Mouse (Mus musculus): Measurements from ENCODE around the gene Utp14b. TPM values are rescaled to one million over a fixed set of nuclear protein-coding genes. Genes with fewer than 3 reads are reported as not detected.

The Utp14b gene
- polyA plus RNA-seq, 1 experiment from 2014 or later = 4.2 TPM

DNA sequence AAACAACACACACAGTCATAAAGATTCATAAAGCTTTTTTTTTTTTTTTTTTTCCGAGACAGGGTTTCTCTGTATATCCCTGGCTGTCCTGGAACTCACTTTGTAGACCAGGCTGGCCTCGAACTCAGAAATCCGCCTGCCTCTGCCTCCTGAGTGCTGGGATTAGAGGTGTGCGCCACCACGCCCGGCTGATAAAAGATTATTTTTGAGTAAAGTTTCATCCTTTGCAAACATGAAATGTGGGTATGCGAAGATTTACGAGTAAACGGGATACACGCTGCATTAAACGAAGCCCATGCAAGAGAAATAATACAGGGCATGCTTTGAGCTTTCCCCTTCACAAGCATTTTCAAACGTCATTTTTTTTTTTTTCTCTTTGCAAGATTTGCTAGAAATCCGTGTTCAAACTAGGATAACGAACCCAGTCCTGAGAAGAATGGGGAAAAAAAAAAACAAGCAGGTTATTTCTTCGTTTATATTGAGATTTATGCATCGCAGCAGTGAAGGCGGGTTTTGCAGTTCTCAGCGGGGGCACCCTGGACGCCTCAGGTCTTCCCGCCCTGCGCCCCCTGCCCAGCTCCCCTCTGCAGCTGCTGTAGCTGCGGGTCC, 713 bp upstream of the Utp14b start:
- H3K27ac ChIP-seq = peak overlapping the region; percentile 98
- peak overlapping the region; percentile 48 for H3K4me2 ChIP-seq
- peak overlapping the region; percentile 97 for H3K4me3 ChIP-seq (replicated peaks)
- ATAC-seq (ENCODE audit: low FRiP score) = no peak
- WGBS = 30% methylated on average over 22 of the region's 22 CpGs
- peak overlapping the region; percentile 48 for H3K9ac ChIP-seq
- H3K9me3 ChIP-seq = no peaks in the 10 kb centered on the region
- no peaks in the 10 kb centered on the region for H3K36me3 ChIP-seq (replicated peaks)
- peaks cover 35% of the 10 kb centered on the region for H3K4me1 ChIP-seq
- H3K27me3 ChIP-seq = no peaks in the 10 kb centered on the region

GRCm38 (mm10) chr1:78658441-78659269, 817 bp downstream of the Utp14b start:
- no peaks in the 10 kb centered on the region for H3K27me3 ChIP-seq
- ATAC-seq (ENCODE audit: low FRiP score) = no peak
- no peaks in the 10 kb centered on the region for H3K36me3 ChIP-seq (replicated peaks)
- peaks cover 35% of the 10 kb centered on the region for H3K4me1 ChIP-seq
- WGBS = 1% methylated on average over 20 of the region's 20 CpGs
- H3K4me2 ChIP-seq = peak overlapping the region; percentile 79
- peak overlapping the region; percentile 97 for H3K4me3 ChIP-seq (replicated peaks)
- no peaks in the 10 kb centered on the region for H3K9me3 ChIP-seq
- peak overlapping the region; percentile 98 for H3K27ac ChIP-seq
- H3K9ac ChIP-seq = peak overlapping the region; percentile 97

DNA sequence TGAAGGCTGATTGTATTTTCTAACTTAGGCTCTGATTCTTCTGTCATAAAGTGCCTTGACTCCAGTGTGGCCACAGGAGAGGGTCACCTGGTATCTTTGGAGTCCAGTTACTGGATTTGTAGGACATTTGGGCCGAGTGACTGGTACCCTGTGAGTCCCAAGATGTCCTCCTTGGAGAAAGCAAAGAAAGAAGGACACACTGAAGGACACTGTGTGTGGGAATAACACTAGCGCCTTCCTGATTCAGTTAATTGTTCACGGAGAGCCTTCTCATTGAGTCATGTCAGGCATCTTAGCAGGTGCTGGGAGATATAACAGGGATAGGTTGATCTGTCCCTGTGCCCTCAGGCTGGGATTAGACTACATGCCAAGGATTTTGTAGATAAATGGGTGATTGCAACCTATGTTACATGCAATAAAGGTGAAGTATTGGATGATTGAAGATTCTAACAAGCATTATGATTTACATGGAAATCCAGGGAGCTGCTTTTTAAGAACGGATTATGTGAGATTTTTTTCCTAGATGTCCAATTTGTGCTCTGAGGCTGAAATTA, 1.5 kb downstream of the Utp14b start:
- Histone ChIP-seq H3K4me2 (peak overlapping the region; percentile 79), H3K27me3 (no peaks in the 10 kb centered on the region), H3K27ac (no peak overlapping the region), H3K4me1 (peaks cover 35% of the 10 kb centered on the region), H3K9me3 (no peaks in the 10 kb centered on the region), H3K36me3 (replicated peaks) (peaks cover 6% of the 10 kb centered on the region), H3K4me3 (replicated peaks) (peak overlapping the region; percentile 97), H3K9ac (peak overlapping the region; percentile 97)
- 30% methylated on average over 4 of the region's 4 CpGs for WGBS
- no peak for ATAC-seq (ENCODE audit: low FRiP score)

DNA sequence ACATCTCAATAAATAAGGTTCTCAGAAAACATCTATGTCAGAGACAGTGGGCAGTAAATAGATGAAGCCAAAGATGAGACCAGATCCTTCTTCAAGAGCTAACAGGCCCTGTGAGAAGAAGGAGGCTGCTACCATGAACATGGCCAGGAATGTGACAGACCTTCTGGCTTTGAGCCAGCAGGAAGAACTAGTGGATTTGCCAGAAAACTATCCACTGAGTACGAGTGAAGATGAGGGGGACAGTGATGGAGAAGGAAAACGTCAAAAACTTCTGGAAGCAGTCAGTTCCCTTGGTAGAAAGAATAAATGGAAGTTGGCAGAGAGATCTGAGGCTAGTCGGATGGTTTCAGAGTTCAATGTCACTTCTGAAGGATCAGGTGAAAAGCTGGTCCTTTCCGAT, 6.5 kb downstream of the Utp14b start:
- Histone ChIP-seq H3K4me3 (replicated peaks) (no peak overlapping the region), H3K36me3 (replicated peaks) (peaks cover 51% of the 10 kb centered on the region), H3K27me3 (no peaks in the 10 kb centered on the region), H3K4me2 (no peak overlapping the region), H3K4me1 (peaks cover 23% of the 10 kb centered on the region), H3K27ac (no peak overlapping the region), H3K9ac (no peak overlapping the region), H3K9me3 (no peaks in the 10 kb centered on the region)
- no peak for ATAC-seq (ENCODE audit: low FRiP score)
- 94% methylated on average over 4 of the region's 4 CpGs for WGBS

- H3K27me3 ChIP-seq = no peaks in the 10 kb centered on the region
- H3K4me2 ChIP-seq = no peak overlapping the region
- no peak for ATAC-seq (ENCODE audit: low FRiP score)
- no peak overlapping the region for H3K27ac ChIP-seq
- no peak overlapping the region for H3K4me3 ChIP-seq (replicated peaks)
- peaks cover 7% of the 10 kb centered on the region for H3K4me1 ChIP-seq
- WGBS = 97% methylated on average over 9 of the region's 9 CpGs
- no peaks in the 10 kb centered on the region for H3K9me3 ChIP-seq
- peaks cover 51% of the 10 kb centered on the region for H3K36me3 ChIP-seq (replicated peaks)
- H3K9ac ChIP-seq = no peak overlapping the region
Measured at GRCm38 (mm10) chr1:78665954-78666499, 8.2 kb downstream of the Utp14b start.

GRCm38 (mm10) chr1:78666585-78666984, 8.7 kb downstream of the Utp14b start:
- Histone ChIP-seq H3K9me3 (no peaks in the 10 kb centered on the region), H3K4me1 (peaks cover 1% of the 10 kb centered on the region), H3K27me3 (no peaks in the 10 kb centered on the region), H3K36me3 (replicated peaks) (peaks cover 51% of the 10 kb centered on the region), H3K27ac (no peak overlapping the region), H3K4me2 (no peak overlapping the region), H3K4me3 (replicated peaks) (no peak overlapping the region), H3K9ac (no peak overlapping the region)
- ATAC-seq (ENCODE audit: low FRiP score) = no peak
- 89% methylated on average over 1 of the region's 1 CpGs for WGBS

GRCm38 (mm10) chr1:78682291-78682690, 24.5 kb downstream of the Utp14b start:
- Histone ChIP-seq H3K27me3 (no peaks in the 10 kb centered on the region), H3K9ac (no peak overlapping the region), H3K4me1 (no peaks in the 10 kb centered on the region), H3K4me3 (replicated peaks) (no peak overlapping the region), H3K4me2 (no peak overlapping the region), H3K36me3 (replicated peaks) (peaks cover 12% of the 10 kb centered on the region), H3K9me3 (no peaks in the 10 kb centered on the region), H3K27ac (no peak overlapping the region)
- WGBS = 98% methylated on average over 3 of the region's 3 CpGs
- ATAC-seq (ENCODE audit: low FRiP score) = no peak

DNA sequence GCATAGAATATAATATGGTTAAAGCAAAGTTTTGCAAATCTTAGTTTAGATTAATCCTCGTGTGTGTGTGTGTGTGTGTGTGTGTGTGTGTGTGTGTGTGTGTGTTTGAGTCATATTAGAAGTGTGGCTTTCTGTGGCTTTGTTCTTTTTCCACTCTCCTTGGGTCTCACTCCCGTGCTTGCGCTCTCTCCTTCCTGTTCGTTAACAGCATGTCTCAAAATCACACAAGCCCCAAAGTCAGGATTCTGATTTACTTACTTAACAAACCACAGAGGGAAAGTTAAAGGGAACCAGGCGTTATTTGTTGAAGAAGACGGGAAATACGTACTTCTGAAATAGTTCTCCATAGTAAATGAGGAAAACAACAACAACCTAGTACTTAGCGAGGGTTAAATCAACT, 26.3 kb downstream of the Utp14b start:
- Histone ChIP-seq H3K4me2 (no peak overlapping the region), H3K4me1 (no peaks in the 10 kb centered on the region), H3K36me3 (replicated peaks) (peaks cover 20% of the 10 kb centered on the region), H3K27me3 (no peaks in the 10 kb centered on the region), H3K9ac (no peak overlapping the region), H3K4me3 (replicated peaks) (no peak overlapping the region), H3K9me3 (no peaks in the 10 kb centered on the region), H3K27ac (no peak overlapping the region)
- WGBS = 88% methylated on average over 8 of the region's 8 CpGs
- ATAC-seq (ENCODE audit: low FRiP score) = no peak

DNA sequence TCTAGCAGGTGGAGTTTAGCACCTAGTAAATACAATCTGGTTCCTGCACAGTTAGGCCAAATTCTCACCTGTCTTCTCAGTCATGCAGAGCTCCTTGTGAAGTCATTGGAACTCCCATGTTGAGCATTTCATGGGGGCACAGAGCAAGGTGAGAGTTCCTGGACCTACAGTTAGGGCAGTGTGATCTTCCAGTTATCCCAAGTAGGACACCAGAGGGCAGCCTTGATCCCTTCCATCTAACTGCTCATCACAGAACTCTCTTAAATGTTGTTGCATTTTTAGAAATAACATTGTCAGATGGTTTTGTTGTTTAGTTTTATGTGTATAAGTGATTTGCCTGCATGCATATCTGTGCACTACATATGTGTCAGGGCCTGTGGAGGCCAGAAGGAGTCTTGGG, 29.0 kb downstream of the Utp14b start:
- H3K4me3 ChIP-seq (replicated peaks) = no peak overlapping the region
- no peaks in the 10 kb centered on the region for H3K27me3 ChIP-seq
- peaks cover 31% of the 10 kb centered on the region for H3K36me3 ChIP-seq (replicated peaks)
- no peak overlapping the region for H3K9ac ChIP-seq
- H3K4me2 ChIP-seq = no peak overlapping the region
- no peak overlapping the region for H3K27ac ChIP-seq
- ATAC-seq (ENCODE audit: low FRiP score) = no peak
- no peaks in the 10 kb centered on the region for H3K9me3 ChIP-seq
- H3K4me1 ChIP-seq = no peaks in the 10 kb centered on the region

GRCm38 (mm10) chr1:78688149-78688548, 30.3 kb downstream of the Utp14b start:
- Histone ChIP-seq H3K27ac (no peak overlapping the region), H3K4me2 (no peak overlapping the region), H3K27me3 (no peaks in the 10 kb centered on the region), H3K9me3 (no peaks in the 10 kb centered on the region), H3K36me3 (replicated peaks) (peaks cover 38% of the 10 kb centered on the region), H3K4me3 (replicated peaks) (no peak overlapping the region), H3K4me1 (no peaks in the 10 kb centered on the region), H3K9ac (no peak overlapping the region)
- WGBS = 90% methylated on average over 7 of the region's 7 CpGs
- ATAC-seq (ENCODE audit: low FRiP score) = no peak

- Histone ChIP-seq H3K4me1 (no peaks in the 10 kb centered on the region), H3K9ac (no peak overlapping the region), H3K4me3 (replicated peaks) (no peak overlapping the region), H3K27ac (no peak overlapping the region), H3K27me3 (no peaks in the 10 kb centered on the region), H3K36me3 (replicated peaks) (peaks cover 80% of the 10 kb centered on the region), H3K4me2 (no peak overlapping the region), H3K9me3 (no peaks in the 10 kb centered on the region)
- no peak for ATAC-seq (ENCODE audit: low FRiP score)
- 94% methylated on average over 9 of the region's 9 CpGs for WGBS
Measured at GRCm38 (mm10) chr1:78694503-78695258, 36.8 kb downstream of the Utp14b start.

GRCm38 (mm10) chr1:78696305-78696704, 38.5 kb downstream of the Utp14b start:
- H3K36me3 ChIP-seq (replicated peaks) = peaks cover 79% of the 10 kb centered on the region
- WGBS = 91% methylated on average over 2 of the region's 2 CpGs
- ATAC-seq (ENCODE audit: low FRiP score) = no peak

More at GRCm38 (mm10) chr1:78696305-78696704, 38.5 kb downstream of the Utp14b start:
- no peaks in the 10 kb centered on the region for H3K9me3 ChIP-seq
- H3K4me3 ChIP-seq (replicated peaks) = no peak overlapping the region
- no peak overlapping the region for H3K9ac ChIP-seq
- H3K27ac ChIP-seq = no peak overlapping the region
- H3K27me3 ChIP-seq = no peaks in the 10 kb centered on the region
- no peaks in the 10 kb centered on the region for H3K4me1 ChIP-seq
- H3K4me2 ChIP-seq = no peak overlapping the region
